Mouse (Mus musculus) hindbrain, embryonic 15.5 days (tissue): Measurements from ENCODE around the gene Rin2. TPM values are rescaled to one million over a fixed set of nuclear protein-coding genes. Genes with fewer than 3 reads are reported as not detected.

Source experiments
- ATAC-seq: fragments of 200-750 bp; cut with Nextera tagmentation; 2 replicates; pipeline ENCODE4 v1.8.0; 2017; ENCODE audit warnings: low read depth, moderate number of reproducible peaks, moderate TSS enrichment; ENCODE audit not compliant: low FRiP score
- H3K27ac ChIP-seq: fragments of 300-500 bp; sonication (generic); replicated peaks from 2 replicates; pipeline ENCODE4 v1.5.1; 2015; ENCODE audit warnings: mild to moderate bottlenecking, inconsistent platforms
- H3K27me3 ChIP-seq: fragments of 300-500 bp; sonication (generic); 2 replicates; pipeline ENCODE4 v1.6.1; 2015; ENCODE audit warnings: control low read depth, inconsistent platforms
- H3K36me3 ChIP-seq: fragments of 300-500 bp; sonication (generic); 2 replicates; pipeline ENCODE4 v1.6.1; 2015; ENCODE audit warnings: control low read depth, inconsistent platforms
- H3K4me1 ChIP-seq: fragments of 300-500 bp; sonication (generic); replicated peaks from 2 replicates; pipeline ENCODE4 v1.6.1; 2015; ENCODE audit warnings: control low read depth, inconsistent platforms
- H3K4me2 ChIP-seq: fragments of 300-500 bp; sonication (generic); 2 replicates; pipeline ENCODE4 v1.6.1; 2015; ENCODE audit warnings: moderate library complexity, mild to moderate bottlenecking, inconsistent platforms
- H3K4me3 ChIP-seq: fragments of 300-500 bp; sonication (generic); 2 replicates; pipeline ENCODE4 v1.5.1; 2015; ENCODE audit warnings: mild to moderate bottlenecking, inconsistent platforms
- H3K9ac ChIP-seq: fragments of 300-500 bp; sonication (generic); 2 replicates; pipeline ENCODE4 v1.6.1; 2015; ENCODE audit warnings: inconsistent platforms
- H3K9me3 ChIP-seq: fragments of 300-500 bp; sonication (generic); 2 replicates; pipeline ENCODE4 v1.6.1; 2016; ENCODE audit warnings: control low read depth, inconsistent platforms
- WGBS: fragments of 180-500 bp; shearing (Covaris S2); methylation state at CpG from one replicate; pipeline ENCODE4 v1.1.7; 2015; 5-methylcytosine and 5-hydroxymethylcytosine counted together
- polyA plus RNA-seq: library from polyadenylated mRNA; unstranded; fragments of >200 nt; fragmentation: Nextera tagmentation; extraction: Ambion mirVana; gene quantifications from 2 replicates; pipeline ENCODE4 v1.2.1, GENCODE M21; 2015

Rin2 gene
- polyA plus RNA-seq, 1 experiment from 2014 or later: 16.4 TPM

GRCm38 (mm10) chr2:145861193-145862123, 186.4 kb downstream of the Rin2 start:
- Histone ChIP-seq H3K9me3 (no peaks in the 10 kb centered on the region), H3K4me3 (peak overlapping the region; percentile 38), H3K27me3 (no peaks in the 10 kb centered on the region), H3K36me3 (no peaks in the 10 kb centered on the region), H3K9ac (peak overlapping the region; percentile 37), H3K27ac (peak overlapping the region; percentile 83), H3K4me2 (peak overlapping the region; percentile 56), H3K4me1 (peaks cover 41% of the 10 kb centered on the region)
- no peak for ATAC-seq
- WGBS: 49% methylated on average over 8 of the region's 8 CpGs

- Histone ChIP-seq H3K4me3 (peak overlapping the region; percentile 38), H3K27ac (peak overlapping the region; percentile 54), H3K9me3 (no peaks in the 10 kb centered on the region), H3K36me3 (no peaks in the 10 kb centered on the region), H3K4me2 (peak overlapping the region; percentile 56), H3K4me1 (peaks cover 41% of the 10 kb centered on the region), H3K27me3 (no peaks in the 10 kb centered on the region), H3K9ac (0 out of 2 replicates have a peak overlapping the region, but pooled peaks have one; percentile 5)
- 31% methylated on average over 10 of the region's 10 CpGs for WGBS
- ATAC-seq: no peak
These were observed 187.3 kb downstream of the Rin2 start for GRCm38 (mm10) chr2:145862206-145862817.

- Histone ChIP-seq H3K4me1 (peaks cover 14% of the 10 kb centered on the region; the same call in 1 of the 2 replicates), H3K27ac (no peak overlapping the region), H3K27me3 (no peaks in the 10 kb centered on the region), H3K9me3 (no peaks in the 10 kb centered on the region), H3K4me3 (no peak overlapping the region), H3K36me3 (no peaks in the 10 kb centered on the region), H3K4me2 (no peak overlapping the region), H3K9ac (no peak overlapping the region)
- 91% methylated on average over 3 of the region's 3 CpGs for WGBS
- ATAC-seq: no peak
These were observed 190.3 kb downstream of the Rin2 start for GRCm38 (mm10) chr2:145865344-145865743.

GRCm38 (mm10) chr2:145866238-145866637, 191.2 kb downstream of the Rin2 start:
- no peak for ATAC-seq
- H3K4me1 ChIP-seq: peaks cover 6% of the 10 kb centered on the region; the same call in 1 of the 2 replicates
- H3K4me2 ChIP-seq: no peak overlapping the region
- no peak overlapping the region for H3K4me3 ChIP-seq
- H3K36me3 ChIP-seq: no peaks in the 10 kb centered on the region
- 95% methylated on average over 3 of the region's 3 CpGs for WGBS
- H3K27ac ChIP-seq: no peak overlapping the region
- H3K9me3 ChIP-seq: no peaks in the 10 kb centered on the region
- H3K27me3 ChIP-seq: no peaks in the 10 kb centered on the region
- H3K9ac ChIP-seq: no peak overlapping the region

- Histone ChIP-seq H3K4me3 (no peak overlapping the region), H3K4me2 (no peak overlapping the region), H3K9me3 (no peaks in the 10 kb centered on the region), H3K27me3 (no peaks in the 10 kb centered on the region), H3K4me1 (no peaks in the 10 kb centered on the region), H3K9ac (no peak overlapping the region), H3K27ac (no peak overlapping the region), H3K36me3 (no peaks in the 10 kb centered on the region)
- ATAC-seq: no peak
- 93% methylated on average over 11 of the region's 11 CpGs for WGBS
These were observed 191.9 kb downstream of the Rin2 start for GRCm38 (mm10) chr2:145866695-145867449.

GRCm38 (mm10) chr2:145871308-145871707, 196.3 kb downstream of the Rin2 start:
- WGBS: 91% methylated on average over 4 of the region's 4 CpGs
- Histone ChIP-seq H3K27me3 (no peaks in the 10 kb centered on the region), H3K36me3 (no peaks in the 10 kb centered on the region), H3K4me1 (no peaks in the 10 kb centered on the region), H3K27ac (no peak overlapping the region), H3K9ac (no peak overlapping the region), H3K4me3 (no peak overlapping the region), H3K9me3 (no peaks in the 10 kb centered on the region), H3K4me2 (no peak overlapping the region)
- no peak for ATAC-seq

GRCm38 (mm10) chr2:145872099-145872498, 197.1 kb downstream of the Rin2 start:
- H3K27ac ChIP-seq: no peak overlapping the region

GRCm38 (mm10) chr2:145873953-145874352, 198.9 kb downstream of the Rin2 start:
- H3K4me2 ChIP-seq: no peak overlapping the region
- H3K9ac ChIP-seq: no peak overlapping the region
- ATAC-seq: no peak
- 76% methylated on average over 1 of the region's 1 CpGs for WGBS
- no peaks in the 10 kb centered on the region for H3K27me3 ChIP-seq
- no peak overlapping the region for H3K27ac ChIP-seq
- no peak overlapping the region for H3K4me3 ChIP-seq
- peaks cover 12% of the 10 kb centered on the region for H3K36me3 ChIP-seq
- H3K9me3 ChIP-seq: no peaks in the 10 kb centered on the region
- no peaks in the 10 kb centered on the region for H3K4me1 ChIP-seq

More at GRCm38 (mm10) chr2:145872099-145872498, 197.1 kb downstream of the Rin2 start:
- peaks cover 5% of the 10 kb centered on the region for H3K36me3 ChIP-seq
- no peaks in the 10 kb centered on the region for H3K4me1 ChIP-seq
- H3K9ac ChIP-seq: no peak overlapping the region
- ATAC-seq: no peak
- no peak overlapping the region for H3K4me3 ChIP-seq
- no peaks in the 10 kb centered on the region for H3K9me3 ChIP-seq
- no peak overlapping the region for H3K4me2 ChIP-seq
- no peaks in the 10 kb centered on the region for H3K27me3 ChIP-seq
- 91% methylated on average over 1 of the region's 1 CpGs for WGBS

GRCm38 (mm10) chr2:145874879-145875482, 200.0 kb downstream of the Rin2 start:
- Histone ChIP-seq H3K4me3 (no peak overlapping the region), H3K9ac (no peak overlapping the region), H3K4me2 (no peak overlapping the region), H3K27me3 (no peaks in the 10 kb centered on the region), H3K27ac (no peak overlapping the region), H3K36me3 (peaks cover 19% of the 10 kb centered on the region), H3K4me1 (no peaks in the 10 kb centered on the region), H3K9me3 (no peaks in the 10 kb centered on the region)
- ATAC-seq: no peak
- 75% methylated on average over 3 of the region's 3 CpGs for WGBS

GRCm38 (mm10) chr2:145877191-145877590, 202.2 kb downstream of the Rin2 start:
- Histone ChIP-seq H3K9ac (no peak overlapping the region), H3K27ac (no peak overlapping the region), H3K9me3 (no peaks in the 10 kb centered on the region), H3K4me1 (no peaks in the 10 kb centered on the region), H3K4me2 (no peak overlapping the region), H3K4me3 (no peak overlapping the region), H3K27me3 (no peaks in the 10 kb centered on the region), H3K36me3 (peaks cover 19% of the 10 kb centered on the region)
- WGBS: 89% methylated on average over 3 of the region's 3 CpGs
- ATAC-seq: no peak

- H3K4me3 ChIP-seq: no peak overlapping the region
- no peak overlapping the region for H3K9ac ChIP-seq
- H3K9me3 ChIP-seq: no peaks in the 10 kb centered on the region
- ATAC-seq: no peak
- H3K27ac ChIP-seq: no peak overlapping the region; the same call in 1 of the 2 replicates
- H3K36me3 ChIP-seq: peaks cover 26% of the 10 kb centered on the region
- no peaks in the 10 kb centered on the region for H3K27me3 ChIP-seq
- H3K4me1 ChIP-seq: no peaks in the 10 kb centered on the region
- H3K4me2 ChIP-seq: no peak overlapping the region
- WGBS: 59% methylated on average over 11 of the region's 11 CpGs
These were observed 206.1 kb downstream of the Rin2 start for GRCm38 (mm10) chr2:145880887-145881747.
